Mouse (Mus musculus) telencephalon, adult 2 months (tissue): ENCODE data around the gene Cd164l2.

ENCODE experiments used
- DNase-seq: peaks from one replicate; pipeline ENCODE4 v3.0.0-alpha.2; 2011; ENCODE audit warnings: low read depth, low spot score

Cd164l2 gene

GRCm38 (mm10) chr4:133255392-133255791 lies 43.5 kb downstream of the Cd164l2 start:
- no peak for DNase-seq

GRCm38 (mm10) chr4:133256820-133257219 lies 44.9 kb downstream of the Cd164l2 start:
- DNase-seq, result no peak

- DNase-seq, result no peak
Observed at GRCm38 (mm10) chr4:133257230-133257629, 45.3 kb downstream of the Cd164l2 start.

DNA sequence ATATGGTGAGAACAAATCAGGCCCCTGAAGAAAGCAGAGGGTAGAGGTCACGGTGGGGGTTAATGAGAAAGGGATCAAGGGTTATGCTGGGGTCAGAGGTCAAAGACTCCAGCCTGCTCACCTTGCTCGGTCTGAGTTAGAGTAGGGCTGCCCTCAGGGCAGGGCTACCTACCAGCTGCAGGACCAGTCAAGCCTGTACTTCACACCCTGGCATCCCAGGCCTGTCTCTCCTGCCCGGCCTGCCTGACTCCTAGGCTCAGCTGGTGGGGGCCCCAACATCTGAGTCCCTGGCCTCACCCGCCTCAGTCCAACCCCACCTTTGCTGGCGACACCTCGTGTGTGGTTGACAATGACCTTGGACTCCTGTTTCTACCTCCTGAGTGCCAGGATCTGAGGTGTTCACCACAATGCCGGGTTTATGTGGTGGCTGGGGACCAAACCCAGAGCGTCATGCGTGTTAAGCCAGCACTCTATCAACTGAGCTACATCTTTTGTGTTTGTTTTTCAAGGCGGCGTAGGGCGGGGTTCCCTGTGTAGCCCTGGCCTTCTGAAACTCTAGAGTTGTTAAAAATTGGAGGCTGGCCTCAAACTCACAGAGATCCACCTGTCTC lies 46.0 kb downstream of the Cd164l2 start:
- DNase-seq, result no peak

DNA sequence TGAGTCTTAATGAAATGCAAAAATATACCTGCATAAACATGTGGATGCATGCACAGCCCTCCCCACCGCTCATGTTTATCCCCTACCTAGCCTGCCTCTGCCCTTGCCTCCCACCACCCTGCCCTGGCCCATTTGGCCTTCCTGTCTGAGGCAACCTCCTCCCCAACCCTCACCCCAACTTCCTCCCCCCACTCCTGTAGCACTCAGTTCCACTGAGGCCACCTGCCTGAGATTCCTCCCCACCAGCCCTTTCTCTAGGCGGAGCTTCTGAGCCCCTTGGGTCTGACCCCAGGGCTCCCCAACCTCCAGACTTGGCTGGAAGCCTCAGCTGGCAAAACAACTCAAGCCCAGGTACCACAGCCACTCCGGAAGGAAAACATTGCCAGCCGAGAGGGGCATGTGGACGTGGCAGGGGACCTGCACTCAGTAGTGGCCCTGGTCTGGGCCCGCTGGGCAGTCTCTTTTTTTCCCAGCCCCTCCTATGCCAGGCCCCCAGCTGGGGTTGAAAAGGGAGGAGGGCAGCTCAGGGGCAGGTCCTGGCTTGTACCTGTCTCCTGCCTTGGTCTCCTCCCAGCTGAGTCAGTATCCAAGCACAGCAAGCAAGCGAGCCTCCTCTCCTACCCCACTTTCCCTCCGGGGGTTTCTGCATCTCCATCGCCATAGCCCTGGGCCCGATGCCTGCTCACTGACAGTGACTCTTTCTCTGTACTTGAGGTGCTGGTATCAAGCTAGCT lies 49.9 kb downstream of the Cd164l2 start:
- no peak for DNase-seq

- DNase-seq, result no peak
Observed at GRCm38 (mm10) chr4:133262375-133262765, 50.4 kb downstream of the Cd164l2 start.

GRCm38 (mm10) chr4:133262882-133263281 lies 51.0 kb downstream of the Cd164l2 start, which contains the start of gene Sytl1:
Sytl1 (minus strand) TSS chr4:133263113.
- DNase-seq, result no peak

DNA sequence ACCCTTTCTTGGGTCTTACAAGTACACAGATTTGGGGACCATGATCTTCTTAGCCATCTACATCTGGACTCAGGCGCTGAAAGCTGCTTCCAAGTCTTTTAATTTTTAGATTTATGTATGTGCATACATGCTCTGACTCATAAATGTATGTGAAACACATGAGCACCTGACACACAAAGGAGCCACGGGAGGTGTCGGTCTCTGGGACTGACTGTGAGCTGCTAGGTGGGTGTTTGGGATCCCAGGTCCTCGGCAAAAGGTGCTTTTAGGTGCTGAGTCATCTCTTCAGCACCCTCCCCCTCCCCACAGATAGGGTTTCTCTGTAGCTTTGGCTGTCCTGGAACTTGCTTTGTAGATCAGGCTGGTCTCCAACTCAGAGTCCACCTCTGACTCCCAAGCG lies 51.8 kb downstream of the Cd164l2 start:
- no peak for DNase-seq

DNA sequence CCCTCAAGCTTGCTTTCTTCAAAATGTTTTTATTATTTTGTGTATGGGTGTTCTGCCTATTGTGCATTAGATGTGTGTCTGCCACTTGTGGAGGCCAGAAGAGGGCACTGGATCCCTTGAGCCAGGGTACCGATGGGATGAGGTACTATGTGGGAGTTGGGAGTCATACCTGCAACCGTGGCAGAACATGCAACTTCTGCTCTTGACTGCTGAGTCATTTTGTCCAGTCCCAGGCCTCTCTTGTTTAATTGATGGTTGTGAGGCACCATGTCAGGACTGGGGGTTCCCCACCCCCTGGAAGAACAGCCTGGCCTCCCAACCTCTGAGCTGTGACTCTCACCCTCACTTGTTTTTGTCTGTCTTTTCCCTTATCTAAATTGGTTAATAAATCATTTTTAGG lies 52.6 kb downstream of the Cd164l2 start:
- no peak for DNase-seq

DNA sequence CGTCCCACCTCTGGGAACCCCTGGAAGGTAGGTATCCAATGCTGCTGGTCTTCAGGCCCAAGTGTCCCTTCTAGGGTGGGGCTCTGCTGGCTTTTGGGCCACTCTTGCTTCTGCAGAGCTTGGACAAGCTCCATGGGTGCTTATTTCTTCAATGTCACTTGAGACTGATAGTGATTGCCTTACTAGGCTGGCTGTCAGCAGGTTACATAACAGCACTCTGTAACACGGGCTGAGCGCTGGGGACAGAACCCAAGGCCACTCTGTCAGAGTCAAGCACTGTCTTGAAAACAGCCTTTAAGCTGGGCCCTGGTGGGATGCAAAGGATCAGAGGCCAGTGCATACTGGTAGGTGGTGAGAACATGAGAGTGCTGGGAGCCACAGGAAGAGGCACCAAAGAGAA lies 53.4 kb downstream of the Cd164l2 start:
- DNase-seq, result no peak

DNA sequence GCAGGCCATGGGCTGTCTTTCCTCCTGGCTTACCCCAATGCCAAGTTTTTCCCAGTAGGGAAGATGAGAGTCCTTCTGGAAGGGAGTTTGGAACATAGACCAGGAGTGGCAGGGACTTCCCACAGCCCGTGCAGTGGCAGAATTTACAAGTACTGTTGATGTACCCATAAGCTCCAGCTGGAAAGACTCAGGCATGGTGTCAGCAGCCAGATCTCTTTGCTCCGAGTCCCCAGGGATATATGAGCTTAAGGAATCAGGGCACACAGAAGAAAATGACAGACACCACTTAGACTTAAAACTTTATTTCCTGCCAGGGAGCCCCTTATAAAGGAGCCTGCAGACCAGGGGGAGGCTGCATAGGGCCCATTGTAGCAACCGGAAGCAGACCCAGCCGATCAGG lies 53.8 kb downstream of the Cd164l2 start:
- DNase-seq, result no peak

DNA sequence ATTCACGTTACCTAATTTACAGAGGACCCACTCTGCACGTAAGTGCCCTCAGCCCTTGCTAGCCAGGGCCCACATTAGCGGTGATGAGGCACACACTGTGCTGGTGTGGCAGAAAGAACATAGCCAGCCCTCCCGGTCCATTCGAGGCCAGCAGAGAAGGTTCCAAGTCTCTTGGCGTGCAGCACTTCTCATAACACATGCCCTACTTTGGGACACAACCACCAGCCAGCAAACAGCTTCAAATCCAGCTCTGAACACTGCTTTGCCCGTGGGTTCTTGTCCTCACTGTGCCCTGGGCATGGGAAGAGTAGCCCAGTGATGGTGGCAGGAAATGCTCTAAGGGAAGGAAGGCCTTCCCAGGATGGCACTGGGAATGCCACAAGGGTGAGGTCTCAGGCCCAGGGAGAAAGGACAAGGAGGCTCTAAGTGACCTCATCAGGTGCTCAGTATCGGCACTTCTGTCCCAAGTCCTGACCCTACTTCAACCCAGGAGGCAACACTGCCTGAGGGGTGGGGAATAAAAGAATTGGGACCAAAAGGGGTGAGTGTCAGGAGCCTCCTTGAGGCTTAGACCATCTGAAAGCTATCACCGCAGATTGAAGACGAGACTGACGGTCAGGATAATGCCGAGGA lies 54.4 kb downstream of the Cd164l2 start:
- no peak for DNase-seq

- no peak for DNase-seq
Observed at GRCm38 (mm10) chr4:133268931-133269330, 57.0 kb downstream of the Cd164l2 start.

- no peak for DNase-seq
Observed at GRCm38 (mm10) chr4:133269596-133269995, 57.7 kb downstream of the Cd164l2 start.

DNA sequence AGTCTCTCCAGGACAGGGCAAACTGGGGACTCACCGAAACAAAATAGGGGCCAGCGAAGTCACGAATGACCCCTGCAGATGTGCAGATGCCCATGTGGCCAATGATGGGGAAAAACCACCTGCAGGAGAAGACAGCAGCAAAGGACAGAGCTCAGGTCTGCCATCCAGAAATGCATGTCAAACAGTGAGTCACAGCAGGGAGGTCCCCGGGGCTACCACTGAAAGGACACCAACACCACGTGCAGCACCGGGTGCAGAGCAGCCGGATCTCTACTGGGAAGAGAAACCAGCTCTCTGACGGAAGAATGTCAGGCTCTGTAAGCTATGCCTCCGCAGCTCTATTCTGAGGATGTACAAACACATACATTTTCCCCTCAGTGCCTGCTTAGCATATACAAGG lies 59.0 kb downstream of the Cd164l2 start:
- DNase-seq, result no peak
